Mouse (Mus musculus) liver, adult 10 weeks (tissue): Measurements from ENCODE around the gene Ang2. TPM values are rescaled to one million over a fixed set of nuclear protein-coding genes. Genes with fewer than 3 reads are reported as not detected.

ENCODE experiments used
- polyA plus RNA-seq: library from polyadenylated mRNA; stranded (reverse); fragments of 350-450 nt; fragmentation: Illumina TruSeq; extraction: RNeasy Lipid Tissue Mini Kit (QIAGEN cat#74804); gene quantifications from one replicate; pipeline ENCODE4 v1.2.3, GENCODE M21; 2014; ENCODE audit warnings: low read depth, low replicate concordance

The Ang2 gene
- not detected for polyA plus RNA-seq

DNA sequence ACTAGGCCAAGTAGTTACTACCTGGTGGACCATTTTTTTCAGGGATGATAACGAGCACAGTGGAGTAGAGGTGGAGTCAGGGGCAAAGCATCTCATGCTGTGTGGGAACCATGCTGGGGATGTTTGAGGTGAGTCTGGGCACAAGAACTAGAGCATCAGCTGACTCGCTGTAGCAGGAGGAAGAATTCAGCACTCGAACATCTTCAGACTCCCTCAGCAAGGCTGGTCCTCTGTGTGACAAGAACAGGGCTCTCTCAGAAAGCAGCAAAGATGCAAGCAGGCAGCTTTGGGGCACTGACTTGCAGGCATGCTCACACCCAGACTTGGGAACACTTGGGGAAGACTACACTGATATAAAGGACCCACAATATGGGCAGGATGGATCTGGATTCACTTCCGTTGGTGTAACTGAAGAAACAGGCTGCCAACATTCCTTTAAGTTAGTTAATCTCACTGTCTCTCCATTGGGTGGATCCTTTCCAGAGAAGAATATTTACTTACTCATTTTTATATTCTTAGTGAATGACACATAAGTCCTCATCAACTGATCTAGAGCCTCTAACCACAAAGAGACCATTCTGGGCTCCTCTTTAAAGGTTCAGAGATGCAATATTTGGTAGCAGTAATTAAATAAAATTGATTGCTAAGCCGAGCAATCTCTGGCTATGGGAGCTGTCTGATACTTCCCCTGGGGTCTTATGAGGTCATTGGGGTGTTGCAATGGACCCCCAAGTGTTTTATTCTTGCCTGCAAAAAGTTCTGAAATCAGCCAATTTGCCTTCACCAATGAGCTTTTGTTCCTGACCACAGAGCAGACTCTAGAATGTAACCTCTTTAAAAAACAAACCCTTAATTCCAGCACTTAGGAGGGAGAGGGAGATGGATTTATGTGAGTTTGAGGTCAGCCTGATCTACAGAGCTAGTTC lies at the start of gene Ang2:
Ang2 (minus strand) TSS at position 51 of the 926 bp plus-strand sequence.

DNA sequence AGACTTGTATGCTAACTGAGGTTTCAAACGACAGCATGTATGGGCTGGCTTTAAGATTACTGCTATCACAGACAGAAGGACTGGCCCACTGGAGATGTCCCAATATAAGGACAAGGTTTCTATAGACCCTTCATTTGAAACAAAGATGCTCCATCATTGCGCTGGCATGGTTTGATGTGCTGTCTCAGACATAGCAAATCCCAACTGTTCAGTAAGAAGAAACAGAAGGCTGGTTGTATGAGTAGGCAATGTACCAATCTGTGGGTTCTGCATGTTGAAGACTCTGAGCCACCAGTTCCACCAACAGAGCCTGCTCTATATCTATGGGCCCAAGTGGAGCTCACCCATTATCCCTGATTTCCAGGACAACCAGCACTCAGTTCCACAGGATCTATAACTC lies 4.2 kb upstream of the Ang2 start, which contains the start of gene Ear14:
Ear14 (plus strand) TSS at position 277 of the 400 bp plus-strand sequence.

DNA sequence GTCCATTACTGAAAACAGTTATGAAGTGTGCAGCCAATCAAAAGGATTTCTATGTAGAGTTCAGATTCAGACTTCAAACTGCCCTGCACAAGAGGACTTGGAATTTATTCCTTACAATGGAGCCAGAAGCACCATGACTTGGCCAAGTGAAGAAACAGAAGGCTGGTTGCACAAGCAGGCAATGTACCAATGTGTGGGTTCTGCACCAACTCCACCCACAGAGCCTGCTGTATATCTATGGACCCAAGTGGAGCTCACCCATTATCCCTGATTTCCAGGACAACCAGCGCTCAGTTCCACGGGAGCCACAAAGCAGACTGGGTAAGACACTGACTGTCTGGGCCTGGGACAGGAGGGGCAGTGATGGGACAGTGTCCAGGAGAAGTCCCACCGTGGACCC lies 37.0 kb downstream of the Ang2 start, which contains the start of gene Rnase2b:
Rnase2b (plus strand) TSS at position 285 of the 400 bp plus-strand sequence.

DNA sequence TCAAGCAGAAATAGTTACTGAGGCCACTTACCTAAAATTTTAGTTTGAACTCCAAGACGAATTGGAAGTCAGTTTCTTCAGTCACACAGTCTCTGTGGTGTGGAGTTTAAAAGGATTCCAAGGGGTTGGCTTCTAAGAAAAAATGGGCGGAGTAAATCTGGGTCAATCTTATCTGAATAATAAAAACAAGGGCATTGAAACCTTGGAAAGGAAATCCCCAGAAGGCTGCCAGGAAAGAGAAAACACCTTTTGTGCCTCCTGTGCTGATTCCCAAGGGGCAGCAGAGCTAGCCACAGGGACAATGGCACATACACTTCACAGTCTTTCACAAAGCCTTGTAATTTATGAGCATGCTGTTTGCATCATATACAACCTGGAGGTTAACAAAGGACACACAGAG lies 52.3 kb downstream of the Ang2 start, which contains the start of gene Rnase1:
Rnase1 (minus strand) TSS at position 101 of the 400 bp plus-strand sequence.

Other genes starting within 250 kb of the Ang2 start
- gene Pnp2, start 243.2 kb downstream of the Ang2 start, polyA plus RNA-seq, result 0.45 TPM
- gene Rnase10, start 191.4 kb downstream of the Ang2 start, polyA plus RNA-seq, result 0.50 TPM
- not detected for gene Rnase9, start 157.3 kb downstream of the Ang2 start, polyA plus RNA-seq
- not detected for gene Rnase11, start 149.0 kb downstream of the Ang2 start, polyA plus RNA-seq
- gene Rnase12, start 141.5 kb downstream of the Ang2 start, polyA plus RNA-seq, result not detected
- not detected for gene Olfr750, start 124.7 kb downstream of the Ang2 start, polyA plus RNA-seq
- 2,257 TPM for gene Rnase4, start 108.1 kb downstream of the Ang2 start, polyA plus RNA-seq
- 347 TPM for gene Ang, start 108.0 kb downstream of the Ang2 start, polyA plus RNA-seq
- not detected for gene Eddm3b, start 84.7 kb downstream of the Ang2 start, polyA plus RNA-seq
- 0.93 TPM for gene Rnase6, start 75.2 kb downstream of the Ang2 start, polyA plus RNA-seq
- gene Rnase1, start 52.4 kb downstream of the Ang2 start, polyA plus RNA-seq, result not detected
- not detected for gene Rnase2b, start 36.9 kb downstream of the Ang2 start, polyA plus RNA-seq
- gene Ear14, start 4.2 kb upstream of the Ang2 start, polyA plus RNA-seq, result not detected
- gene Rnase2a, start 57.0 kb upstream of the Ang2 start, polyA plus RNA-seq, result not detected
- gene Gm7247, start 162.6 kb upstream of the Ang2 start, polyA plus RNA-seq, result not detected
- gene Vmn2r88, start 211.7 kb upstream of the Ang2 start, polyA plus RNA-seq, result not detected